Mouse (Mus musculus) ES-E14 (cell line): Measurements from ENCODE around the gene Ccdc38. TPM values are rescaled to one million over a fixed set of nuclear protein-coding genes. Genes with fewer than 3 reads are reported as not detected.

ENCODE experiments used
- DNase-seq: peaks from one replicate; pipeline ENCODE4 v3.0.0-alpha.2; 2013; ENCODE audit warnings: low read depth, low spot score
- H3K27ac ChIP-seq: 2 replicates; pipeline ENCODE4 v1.5.1; 2012; ENCODE audit warnings: low read depth, mild to moderate bottlenecking, low read length, moderate library complexity, mixed read lengths; ENCODE audit not compliant: poor library complexity, insufficient read depth, severe bottlenecking
- H3K36me3 ChIP-seq: 2 replicates; pipeline ENCODE4 v1.6.1; 2012; ENCODE audit warnings: mild to moderate bottlenecking, low read length, moderate library complexity, mixed read lengths; ENCODE audit not compliant: control insufficient read depth, poor library complexity, insufficient read depth, severe bottlenecking
- H3K4me1 ChIP-seq, 2 experiments: fragments of 150-350 bp in 1 of 2; sonication (generic) in 1 of 2; 2 replicates each; pipeline ENCODE4 v1.6.1; 2012; ENCODE audit warnings: low read length in 2 of 2, mild to moderate bottlenecking in 1 of 2, mixed read lengths in 1 of 2; ENCODE audit not compliant: control insufficient read depth in 2 of 2, insufficient read depth in 2 of 2, poor library complexity in 1 of 2
- H3K4me3 ChIP-seq, 2 experiments: fragments of 150-350 bp in 1 of 2; sonication (generic) in 1 of 2; 2 replicates each; pipeline ENCODE4 v1.5.1; 2012; ENCODE audit warnings: low read length in 2 of 2, low read depth in 1 of 2, mild to moderate bottlenecking in 1 of 2, mixed read lengths in 1 of 2; ENCODE audit not compliant: insufficient read depth in 1 of 2, poor library complexity in 1 of 2, severe bottlenecking in 1 of 2
- H3K9ac ChIP-seq: 2 replicates; pipeline ENCODE4 v1.6.1; 2012; ENCODE audit warnings: low read depth, mild to moderate bottlenecking, low read length, mixed read lengths; ENCODE audit not compliant: poor library complexity, insufficient read depth, severe bottlenecking
- H3K9me3 ChIP-seq: fragments of 150-350 bp; sonication (generic); 2 replicates; pipeline ENCODE4 v1.6.1; 2012; ENCODE audit warnings: low read depth, mild to moderate bottlenecking, low read length; ENCODE audit not compliant: control insufficient read depth, insufficient read depth
- CHD2 ChIP-seq: IDR thresholded peaks from 2 replicates; pipeline ENCODE4 v1.6.1; 2014; ENCODE audit warnings: mild to moderate bottlenecking, low read depth, low read length, inconsistent platforms
- HCFC1 ChIP-seq: IDR thresholded peaks from 2 replicates; pipeline ENCODE4 v1.6.1; 2012; ENCODE audit warnings: low read length, inconsistent platforms, borderline replicate concordance; ENCODE audit not compliant: insufficient read depth
- MAFK ChIP-seq: IDR thresholded peaks from 2 replicates; pipeline ENCODE4 v1.6.1; 2014; ENCODE audit warnings: mild to moderate bottlenecking, low read depth, low read length, inconsistent platforms; ENCODE audit not compliant: insufficient read depth
- ZC3H11A ChIP-seq: IDR thresholded peaks from 2 replicates; pipeline ENCODE4 v1.6.1; 2012; ENCODE audit warnings: low read depth, mild to moderate bottlenecking, inconsistent platforms, low read length, borderline replicate concordance
- ZNF384 ChIP-seq: IDR thresholded peaks from 2 replicates; pipeline ENCODE4 v1.6.1; 2012; ENCODE audit warnings: low read depth, low read length, inconsistent platforms
- in situ Hi-C, 2 experiments: fragments of 600-800 bp; cut with MboI; formaldehyde crosslinking; loops; one replicate each; pipeline ENCODE4 v1.15.1; 2025; ENCODE audit warnings: low sequenced_read_pairs in 2 of 2, inconsistent platforms in 1 of 2; ENCODE audit not compliant: unreplicated experiment in 2 of 2
- total RNA-seq: library from RNA; depleted of rRNA; stranded (reverse); fragments of 300-350 nt; gene quantifications from 2 replicates; pipeline ENCODE4 v1.2.3, GENCODE M21; 2012; rRNA removed

Ccdc38 gene
- total RNA-seq, result 0.85 and 2.6 TPM in 2 replicates

GRCm38 (mm10) chr10:93540431-93541210 lies at the start of gene Ccdc38:
Gene Ccdc38 (plus strand): TSS chr10:93540632.
- peaks cover 0 to 16% of the 10 kb centered on the region in 2 experiments; a peak in 2 of 4 replicates for H3K4me1 ChIP-seq
- in situ Hi-C loops, result no loop called here
- peak within 1 kb of the TSS; percentile 37 to 43; a peak in 3 of 4 replicates for H3K4me3 ChIP-seq
- H3K36me3 ChIP-seq, result no peaks in the 10 kb centered on the region
- TF ChIP-seq HCFC1, result no peak
- no peak for TF ChIP-seq ZC3H11A
- TF ChIP-seq MAFK, result no peak
- TF ChIP-seq CHD2, result no peak
- TF ChIP-seq ZNF384, result no peak
- peak within 1 kb of the TSS; percentile 27; the same call in 1 of the 2 replicates for H3K9ac ChIP-seq
- no peak for DNase-seq
- no peak within 1 kb of the TSS for H3K27ac ChIP-seq
- H3K9me3 ChIP-seq, result no peaks in the 10 kb centered on the region

GRCm38 (mm10) chr10:93500864-93501263 lies 39.6 kb upstream of the Ccdc38 start:
- no peak overlapping the region for H3K9ac ChIP-seq
- in situ Hi-C loops, result no loop called here
- no peak overlapping the region for H3K27ac ChIP-seq
- peak overlapping the region in 1 of 2 experiments; percentile 28; a peak in 1 of 4 replicates for H3K4me3 ChIP-seq
- DNase-seq, result no peak
- no peaks in the 10 kb centered on the region for H3K4me1 ChIP-seq
- TF ChIP-seq ZNF384, result no peak
- no peak for TF ChIP-seq ZC3H11A
- no peak for TF ChIP-seq HCFC1
- TF ChIP-seq MAFK, result no peak
- no peak for TF ChIP-seq CHD2
- no peaks in the 10 kb centered on the region for H3K9me3 ChIP-seq
- H3K36me3 ChIP-seq, result no peaks in the 10 kb centered on the region

- H3K36me3 ChIP-seq, result no peaks in the 10 kb centered on the region
- in situ Hi-C loops, result no loop called here
These were observed 39.1 kb upstream of the Ccdc38 start for GRCm38 (mm10) chr10:93501346-93501745.

GRCm38 (mm10) chr10:93508383-93508970 lies 32.0 kb upstream of the Ccdc38 start:
- Histone ChIP-seq H3K36me3 (no peaks in the 10 kb centered on the region), H3K4me3 (no peak overlapping the region), H3K9me3 (no peaks in the 10 kb centered on the region), H3K4me1 (no peaks in the 10 kb centered on the region), H3K9ac (no peak overlapping the region), H3K27ac (no peak overlapping the region)
- DNase-seq, result no peak
- TF ChIP-seq ZC3H11A (no peak), MAFK (no peak), ZNF384 (no peak), HCFC1 (no peak), CHD2 (no peak)
- in situ Hi-C loops, result no loop called here

More at GRCm38 (mm10) chr10:93501346-93501745, 39.1 kb upstream of the Ccdc38 start:
- no peak for DNase-seq
- Histone ChIP-seq H3K4me3 (peak overlapping the region in 1 of 2 experiments; percentile 28; a peak in 2 of 4 replicates), H3K4me1 (no peaks in the 10 kb centered on the region), H3K9me3 (no peaks in the 10 kb centered on the region), H3K9ac (no peak overlapping the region), H3K27ac (no peak overlapping the region)
- TF ChIP-seq ZC3H11A, result no peak
- TF ChIP-seq CHD2, result no peak
- TF ChIP-seq HCFC1, result no peak
- TF ChIP-seq ZNF384, result no peak
- no peak for TF ChIP-seq MAFK
